Mouse (Mus musculus) common myeloid progenitor, adult 5-6 weeks (primary cell): ENCODE results near the gene D5Ertd579e. TPM values are rescaled to one million over a fixed set of nuclear protein-coding genes. Genes with fewer than 3 reads are reported as not detected.
A peak's percentile ranks its signal among the peaks of the same experiment; 100 is the strongest.
"Not testable (repeated sequence)": the region's sequence is repeated elsewhere in the genome, so short reads cannot be mapped to it uniquely, and the experiment has no call there.

Source experiments
- ATAC-seq: replicated peaks from 2 replicates; pipeline ENCODE4 v1.8.0; 2016; ENCODE audit warnings: low read depth, mild to moderate bottlenecking, moderate TSS enrichment, inconsistent platforms; ENCODE audit not compliant: poor library complexity, severe bottlenecking
- total RNA-seq: library from RNA; stranded (forward); fragments of 200-1000, 187-1606 nt; gene quantifications from 2 replicates; pipeline ENCODE4 v1.2.3, GENCODE M21; 2017

The D5Ertd579e gene
- total RNA-seq, 1 experiment from 2014 or later = 44.8 TPM

GRCm38 (mm10) chr5:36693651-36694050 lies 2.2 kb downstream of the D5Ertd579e start:
- ATAC-seq = no peak

DNA sequence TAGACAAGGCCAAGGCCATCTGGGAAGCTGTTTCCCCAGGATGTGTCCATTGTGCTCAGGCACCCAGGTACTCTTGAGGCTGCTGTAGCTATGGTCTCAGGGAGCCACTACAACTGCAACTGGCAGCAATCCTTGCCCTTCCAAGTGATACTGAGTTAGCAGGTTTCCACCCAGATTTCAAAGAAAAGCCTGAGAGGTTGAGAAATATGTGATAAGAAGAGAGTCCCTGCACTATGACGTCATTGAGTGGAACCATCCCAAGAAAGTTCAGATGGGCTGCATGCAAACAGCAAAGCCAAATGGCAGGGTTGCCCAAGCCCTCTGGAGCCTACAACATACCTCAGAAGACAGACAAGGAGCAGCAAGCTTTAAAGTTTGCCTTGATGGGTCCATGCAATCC lies 4.4 kb downstream of the D5Ertd579e start:
- ATAC-seq = no peak

- no peak for ATAC-seq
Observed at GRCm38 (mm10) chr5:36685170-36685569, 10.7 kb downstream of the D5Ertd579e start.

- ATAC-seq = no peak
Observed at GRCm38 (mm10) chr5:36683586-36683985, 12.2 kb downstream of the D5Ertd579e start.

DNA sequence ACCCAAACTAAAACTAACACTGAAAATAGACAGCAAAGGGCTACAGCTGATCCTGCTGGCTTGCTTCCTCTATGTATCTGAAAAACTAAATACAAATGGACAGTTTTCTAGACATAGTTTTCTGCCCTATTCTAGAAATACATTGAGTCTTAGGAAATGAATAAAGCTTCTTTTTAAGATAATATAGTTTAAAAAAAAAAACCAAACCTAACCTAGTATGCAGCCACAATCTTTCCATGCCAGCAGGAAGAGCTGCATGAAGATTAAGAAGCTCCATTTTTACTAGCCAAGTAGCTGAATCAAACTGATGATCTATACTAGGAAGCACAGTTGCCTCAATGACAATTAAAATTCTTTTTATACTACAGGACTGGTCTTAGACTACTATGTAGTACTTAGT lies 14.6 kb downstream of the D5Ertd579e start:
- peak; percentile 50 for ATAC-seq

- ATAC-seq = no peak
Observed at GRCm38 (mm10) chr5:36679918-36680598, 15.8 kb downstream of the D5Ertd579e start.

DNA sequence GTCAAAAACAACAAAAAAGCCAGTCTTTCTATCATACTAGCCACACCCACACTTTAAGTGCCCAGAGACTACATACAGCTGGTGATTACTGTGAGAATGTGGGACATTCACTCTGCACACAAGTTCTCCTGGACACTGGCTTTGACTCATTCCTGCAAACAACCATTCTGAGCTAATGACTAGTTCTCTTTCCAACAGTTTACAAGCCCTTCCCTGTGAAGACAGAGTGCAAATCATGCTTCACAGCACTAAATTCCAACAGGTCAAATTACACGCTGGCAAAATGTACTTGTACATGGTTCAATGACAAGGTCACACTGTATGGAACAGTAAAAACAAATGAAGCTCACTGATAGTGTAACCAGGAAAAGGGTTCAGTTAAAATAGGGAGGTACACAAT lies 17.0 kb downstream of the D5Ertd579e start:
- no peak for ATAC-seq

DNA sequence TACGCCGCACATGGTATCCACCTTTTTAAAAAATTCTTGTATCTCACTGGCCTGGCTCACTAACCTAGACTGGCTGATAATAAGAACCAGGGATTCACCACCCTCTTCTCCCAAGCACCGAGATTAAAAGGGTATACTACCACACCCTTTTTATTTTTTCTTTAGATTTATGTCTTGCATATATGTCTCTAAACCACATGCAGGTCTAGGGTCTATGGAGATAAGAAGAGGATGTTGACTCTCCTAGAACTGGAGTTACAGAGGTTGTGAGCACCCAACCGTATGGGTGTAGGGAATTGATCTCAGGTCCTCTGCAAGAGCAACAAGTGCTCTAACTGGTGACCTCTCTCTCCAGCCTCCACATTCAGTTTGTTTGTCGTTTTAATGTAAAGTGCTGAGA lies 17.9 kb downstream of the D5Ertd579e start:
- ATAC-seq = no peak

GRCm38 (mm10) chr5:36675466-36675865 lies 20.4 kb downstream of the D5Ertd579e start:
- ATAC-seq = no peak

DNA sequence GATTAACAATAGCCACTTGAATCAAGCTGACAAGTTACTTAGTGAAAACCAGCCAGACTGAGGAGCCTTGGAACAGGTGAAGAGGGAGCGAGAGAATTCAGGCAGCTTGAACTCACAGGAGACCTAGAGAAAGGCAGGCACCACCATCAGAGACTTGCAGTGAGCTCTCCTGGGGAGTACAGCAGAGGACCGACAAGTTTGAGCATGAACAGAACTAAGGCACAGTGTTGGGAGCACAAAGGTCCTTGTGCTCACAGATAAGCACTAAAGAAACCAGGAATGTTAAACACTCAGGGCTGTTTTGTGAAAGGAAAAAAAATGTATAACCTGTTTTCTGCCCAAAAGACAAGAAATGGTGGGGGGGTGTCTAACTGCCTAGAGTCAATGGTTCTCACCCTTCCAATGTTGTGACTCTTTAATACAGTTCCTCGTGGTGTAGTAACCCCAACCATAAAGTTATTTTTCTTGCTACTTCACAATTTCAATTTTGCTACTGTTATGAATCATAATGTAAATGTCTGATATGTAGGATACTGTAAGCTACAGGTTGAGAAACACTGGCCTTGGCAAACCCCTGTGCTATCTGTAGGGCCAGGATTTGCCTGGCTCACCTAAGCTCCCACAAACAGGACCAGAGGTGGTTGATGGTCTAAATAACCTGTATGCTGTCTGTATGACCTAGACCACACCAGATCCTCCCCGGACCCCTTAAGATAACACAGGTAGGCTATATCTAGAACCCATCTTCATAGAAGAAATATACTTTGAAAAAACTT lies 21.0 kb downstream of the D5Ertd579e start:
- ATAC-seq = no peak

DNA sequence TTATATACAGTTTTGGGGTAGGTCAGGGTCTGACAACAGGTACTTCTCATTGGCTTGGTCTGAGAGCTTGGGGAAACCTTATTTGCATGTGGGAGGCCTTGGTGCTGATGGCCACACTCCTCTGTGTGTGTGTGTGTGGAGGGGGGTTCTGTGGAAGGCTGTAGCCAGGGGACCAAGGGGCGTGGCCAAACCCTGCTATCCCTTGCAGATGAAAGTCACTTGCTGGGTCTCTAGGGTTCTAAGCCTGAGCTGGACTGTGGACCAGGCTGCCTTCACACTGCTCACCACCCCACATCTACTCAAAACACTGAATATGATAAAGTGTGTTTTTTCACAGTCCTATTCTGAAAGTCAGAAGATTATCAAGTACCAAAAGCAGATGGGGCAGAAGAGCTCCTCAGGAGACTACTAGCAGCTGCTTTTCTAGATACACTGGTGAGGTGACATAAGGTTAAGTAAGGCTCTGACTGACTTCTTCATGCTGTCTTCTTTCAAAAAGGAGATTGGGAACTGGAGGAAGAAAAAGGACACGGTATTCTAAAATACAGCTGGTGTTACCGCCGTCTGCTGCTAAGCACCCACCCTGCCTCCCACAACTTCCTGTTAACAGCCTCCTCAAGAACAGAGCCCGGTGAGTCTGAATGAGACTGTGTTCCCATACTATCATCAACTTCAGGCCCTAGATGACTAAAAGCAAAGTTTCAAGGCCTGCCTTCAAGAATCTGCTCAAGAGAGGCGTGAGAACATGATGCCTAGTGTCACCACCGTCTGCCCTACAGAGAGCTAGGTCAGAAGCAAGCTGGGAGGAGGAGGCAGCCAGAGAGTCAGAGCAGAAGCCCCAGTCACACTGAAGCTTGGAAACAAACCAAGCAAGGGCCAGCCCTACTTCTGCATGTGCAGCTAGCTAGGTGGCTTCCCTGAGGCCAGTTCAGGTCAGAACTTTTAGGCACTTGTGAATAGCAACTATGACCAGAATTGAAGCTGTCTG lies 26.5 kb downstream of the D5Ertd579e start:
- ATAC-seq = peak; percentile 79

- ATAC-seq = peak; percentile 50
Observed at GRCm38 (mm10) chr5:36668572-36668971, 27.3 kb downstream of the D5Ertd579e start.

GRCm38 (mm10) chr5:36667986-36668385 lies 27.8 kb downstream of the D5Ertd579e start:
- ATAC-seq = not testable (repeated sequence)

DNA sequence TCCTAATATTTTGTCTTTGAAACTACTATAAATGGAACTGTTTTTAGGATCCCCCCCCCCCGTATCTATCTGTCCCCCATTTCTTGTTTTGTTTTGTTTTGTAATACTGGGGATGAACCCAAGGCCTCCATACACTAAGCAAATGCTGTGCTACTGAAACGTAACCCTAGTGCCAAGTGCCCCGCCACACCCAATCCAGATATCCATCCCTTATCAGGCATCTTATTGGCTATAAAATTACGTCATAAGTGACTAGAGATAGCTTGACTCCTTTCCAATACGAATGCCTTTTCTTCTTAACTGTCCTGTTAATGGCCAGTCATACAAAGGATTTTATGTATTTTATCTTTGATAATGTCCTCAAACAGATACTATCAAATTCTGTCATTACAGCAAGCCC lies 28.7 kb downstream of the D5Ertd579e start:
- no peak for ATAC-seq

- ATAC-seq = not testable (repeated sequence)
Observed at GRCm38 (mm10) chr5:36666699-36667098, 29.1 kb downstream of the D5Ertd579e start.

DNA sequence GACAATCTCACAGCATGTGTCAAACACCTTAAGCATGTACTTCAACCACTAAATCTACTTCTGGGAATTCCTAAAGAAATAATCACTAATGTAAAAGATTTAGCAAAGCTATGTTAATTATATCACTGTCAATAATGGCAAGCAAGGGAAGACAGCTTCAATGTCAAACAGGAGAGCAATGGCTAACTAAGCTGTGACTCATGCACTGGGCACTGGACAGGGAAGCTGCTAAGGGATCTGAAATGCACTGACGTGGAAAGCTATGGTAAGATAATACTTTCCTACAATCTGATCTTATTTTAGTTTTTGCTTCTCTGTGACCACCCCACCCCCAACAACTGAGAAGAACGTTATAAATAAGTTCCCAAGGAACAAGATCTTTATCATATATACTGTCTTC lies 32.5 kb downstream of the D5Ertd579e start:
- no peak for ATAC-seq

DNA sequence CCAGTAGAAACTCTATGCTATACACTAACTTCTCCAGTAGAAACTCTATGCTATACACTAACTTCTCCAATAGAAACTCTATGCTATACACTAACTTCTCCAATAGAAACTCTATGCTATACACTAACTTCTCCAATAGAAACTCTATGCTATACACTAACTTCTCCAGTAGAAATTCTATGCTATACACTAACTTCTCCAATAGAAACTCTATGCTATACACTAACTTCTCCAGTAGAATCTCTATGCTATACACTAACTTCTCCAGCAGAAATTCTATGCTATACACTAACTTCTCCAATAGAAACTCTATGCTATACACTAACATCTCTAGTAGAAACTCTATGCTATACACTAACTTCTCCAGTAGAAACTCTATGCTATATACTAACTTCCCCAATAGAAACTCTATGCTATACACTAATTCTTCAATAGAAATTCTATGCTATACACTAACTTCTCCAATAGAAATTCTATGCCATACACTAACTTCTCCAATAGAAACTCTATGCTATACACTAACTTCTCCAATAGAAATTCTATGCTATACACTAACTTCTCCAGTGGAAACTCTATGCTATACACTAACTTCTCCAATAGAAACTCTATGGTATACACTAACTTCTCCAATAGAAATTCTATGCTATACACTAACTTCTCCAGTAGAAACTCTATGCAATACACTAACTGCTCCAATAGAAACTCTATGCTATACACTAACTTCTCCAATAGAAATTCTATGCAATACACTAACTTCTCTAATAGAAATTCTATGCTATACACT lies 34.7 kb downstream of the D5Ertd579e start:
- ATAC-seq = not testable (repeated sequence)

- no peak for ATAC-seq
Observed at GRCm38 (mm10) chr5:36625612-36626011, 70.2 kb downstream of the D5Ertd579e start.

GRCm38 (mm10) chr5:36623670-36624069 lies 72.2 kb downstream of the D5Ertd579e start:
- no peak for ATAC-seq

- no peak for ATAC-seq
Observed at GRCm38 (mm10) chr5:36621058-36621449, 74.8 kb downstream of the D5Ertd579e start.
